Comparison of ENCODE assay signal across 8 mouse cellular contexts in the genomic region with DNA sequence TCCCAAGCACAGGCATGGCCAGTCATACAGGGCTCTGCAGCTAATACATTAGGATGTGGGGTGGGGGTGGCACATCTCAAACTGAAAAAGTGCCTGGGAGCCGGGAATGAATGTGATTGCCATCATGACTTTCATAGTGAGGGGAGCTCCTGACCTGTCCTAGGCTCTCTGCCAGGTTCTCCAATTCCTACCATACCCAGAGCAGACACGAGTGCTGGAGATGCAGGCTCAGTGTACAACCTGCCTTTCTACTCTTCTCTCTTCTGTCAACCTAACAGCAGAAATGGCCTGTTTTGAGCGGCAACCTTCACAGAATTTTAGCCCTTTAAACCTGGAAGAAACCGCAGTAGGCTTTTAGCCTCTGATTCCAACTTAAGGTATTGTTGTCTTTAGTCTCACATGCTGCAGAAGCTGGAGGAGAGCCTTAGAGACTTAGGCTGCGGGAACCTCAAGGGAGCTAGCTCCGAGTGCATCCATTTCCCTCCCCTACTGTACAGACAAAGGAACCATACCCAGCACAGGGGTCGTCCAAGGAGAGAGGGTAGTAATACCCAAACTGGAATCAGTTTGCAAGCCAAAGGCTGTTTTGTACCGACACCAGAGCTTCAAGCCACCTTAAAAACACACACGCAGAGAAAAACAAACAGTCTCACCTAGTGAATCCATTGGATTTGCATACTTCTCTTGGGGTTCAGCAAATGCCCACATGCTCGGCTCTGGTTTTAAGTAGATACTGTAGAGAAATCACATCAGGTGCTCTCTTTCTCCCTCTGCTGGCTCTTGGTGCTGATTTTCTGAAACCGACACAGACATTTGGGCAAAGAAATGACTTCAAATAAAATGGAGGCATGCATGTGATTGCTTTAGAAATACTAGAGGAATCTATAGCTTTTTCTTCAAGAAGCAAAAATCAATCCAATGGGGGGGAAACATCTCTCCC.
DNase-seq lines count a peak whose midpoint lies in the region; ATAC-seq and TF ChIP-seq lines count a peak whose summit lies in the region.

No protein-coding gene starts in this region.

- no peak for ATAC-seq in kidney, embryonic 16.5 days (ENCODE audit: low FRiP score, low TSS enrichment)
- no peak for ATAC-seq in megakaryocyte progenitor cell, adult 5-6 weeks (replicated peaks; ENCODE audit: poor library complexity)
- no peak for ATAC-seq in liver, embryonic 12.5 days

- no peaks in the 10 kb centered on the region for H3K4me1 ChIP-seq in kidney, embryonic 16.5 days (ENCODE audit: insufficient read depth, low read length)
- H3K4me1 ChIP-seq in hindbrain, embryonic 10.5 days (replicated peaks) = peaks cover 12% of the 10 kb centered on the region
- no peaks in the 10 kb centered on the region for H3K4me1 ChIP-seq in liver, embryonic 12.5 days

- no peak overlapping the region for H3K4me3 ChIP-seq in kidney, embryonic 16.5 days (ENCODE audit: low read length)
- H3K4me3 ChIP-seq in hindbrain, embryonic 10.5 days = no peak overlapping the region
- H3K4me3 ChIP-seq in liver, embryonic 12.5 days = no peak overlapping the region

- TF ChIP-seq CTCF in brain, embryonic 14.5 days (IDR thresholded peaks at IDR 0.05; ENCODE audit: borderline replicate concordance, extremely low read depth, insufficient read depth, insufficient read length) = peak; percentile 57; the same call in 1 of the 2 replicates

- no peaks in the 10 kb centered on the region for H3K27me3 ChIP-seq in kidney, embryonic 16.5 days (ENCODE audit: insufficient read depth, low read length)
- no peaks in the 10 kb centered on the region for H3K27me3 ChIP-seq in hindbrain, embryonic 10.5 days (ENCODE audit: insufficient read depth, poor library complexity, severe bottlenecking)
- H3K27me3 ChIP-seq in liver, embryonic 12.5 days (replicated peaks) = no peaks in the 10 kb centered on the region

- 45% methylated on average over 11 of the region's 11 CpGs for WGBS in kidney, embryonic 16.5 days
- 40% methylated on average over 11 of the region's 11 CpGs for WGBS in hindbrain, embryonic 10.5 days
- WGBS in liver, embryonic 12.5 days (ENCODE audit: insufficient replicate concordance) = 34% methylated on average over 11 of the region's 11 CpGs

- H3K9me3 ChIP-seq in kidney, embryonic 16.5 days (ENCODE audit: low read length) = no peaks in the 10 kb centered on the region
- no peaks in the 10 kb centered on the region for H3K9me3 ChIP-seq in hindbrain, embryonic 10.5 days
- no peaks in the 10 kb centered on the region for H3K9me3 ChIP-seq in liver, embryonic 12.5 days (replicated peaks)

- no peak for TF ChIP-seq POLR2A in brain, embryonic 14.5 days (IDR thresholded peaks at IDR 0.05; ENCODE audit: borderline replicate concordance, extremely low read depth, insufficient read depth, insufficient read length, poor library complexity, severe bottlenecking)

- no peak overlapping the region for H3K9ac ChIP-seq in kidney, embryonic 16.5 days (replicated peaks; ENCODE audit: low read length)
- H3K9ac ChIP-seq in liver, embryonic 12.5 days = no peak overlapping the region

- peak; percentile 5 to 38 for DNase-seq in kidney, postnatal 36 days
- DNase-seq in brain, embryonic 14.5 days (ENCODE audit: low read depth) = peak; percentile 93
- DNase-seq in hindbrain, embryonic 10.5 days (ENCODE audit: low spot score) = peak; percentile 12
- peak; percentile 21 for DNase-seq in mesoderm, embryonic 11.5 days (ENCODE audit: low read depth, low spot score)
- no peak for DNase-seq in urinary bladder, postnatal 4 days (ENCODE audit: low spot score in 2 of 2)

- no peak overlapping the region for H3K27ac ChIP-seq in kidney, embryonic 16.5 days (ENCODE audit: low read length)
- peak overlapping the region; percentile 78 for H3K27ac ChIP-seq in hindbrain, embryonic 10.5 days
- H3K27ac ChIP-seq in liver, embryonic 12.5 days = no peak overlapping the region

- H3K4me2 ChIP-seq in kidney, embryonic 16.5 days (replicated peaks; ENCODE audit: low read depth, low read length) = no peak overlapping the region
- H3K4me2 ChIP-seq in liver, embryonic 12.5 days = no peak overlapping the region

- H3K36me3 ChIP-seq in kidney, embryonic 16.5 days (ENCODE audit: insufficient read depth, low read length) = no peaks in the 10 kb centered on the region
- H3K36me3 ChIP-seq in hindbrain, embryonic 10.5 days = no peaks in the 10 kb centered on the region
- H3K36me3 ChIP-seq in liver, embryonic 12.5 days = no peaks in the 10 kb centered on the region

Comparison
In these comparisons a context has a peak if more than half of its experiments do, and no peak if none do; other contexts are left out.
1. DNase-seq: peak in kidney, postnatal 36 days (2 of 2), brain, embryonic 14.5 days (single experiment), hindbrain, embryonic 10.5 days (single experiment) and mesoderm, embryonic 11.5 days (single experiment); none in urinary bladder, postnatal 4 days (0 of 2).